Mouse (Mus musculus) hindbrain, embryonic 15.5 days (tissue): ENCODE measurements around the gene Ropn1l. TPM values are rescaled to one million over a fixed set of nuclear protein-coding genes. Genes with fewer than 3 reads are reported as not detected.

Source experiments
- ATAC-seq: fragments of 200-750 bp; cut with Nextera tagmentation; 2 replicates; pipeline ENCODE4 v1.8.0; 2017; ENCODE audit warnings: low read depth, moderate number of reproducible peaks, moderate TSS enrichment; ENCODE audit not compliant: low FRiP score
- H3K27ac ChIP-seq: fragments of 300-500 bp; sonication (generic); replicated peaks from 2 replicates; pipeline ENCODE4 v1.5.1; 2015; ENCODE audit warnings: mild to moderate bottlenecking, inconsistent platforms
- H3K27me3 ChIP-seq: fragments of 300-500 bp; sonication (generic); 2 replicates; pipeline ENCODE4 v1.6.1; 2015; ENCODE audit warnings: control low read depth, inconsistent platforms
- H3K36me3 ChIP-seq: fragments of 300-500 bp; sonication (generic); 2 replicates; pipeline ENCODE4 v1.6.1; 2015; ENCODE audit warnings: control low read depth, inconsistent platforms
- H3K4me1 ChIP-seq: fragments of 300-500 bp; sonication (generic); replicated peaks from 2 replicates; pipeline ENCODE4 v1.6.1; 2015; ENCODE audit warnings: control low read depth, inconsistent platforms
- H3K4me2 ChIP-seq: fragments of 300-500 bp; sonication (generic); 2 replicates; pipeline ENCODE4 v1.6.1; 2015; ENCODE audit warnings: moderate library complexity, mild to moderate bottlenecking, inconsistent platforms
- H3K4me3 ChIP-seq: fragments of 300-500 bp; sonication (generic); 2 replicates; pipeline ENCODE4 v1.5.1; 2015; ENCODE audit warnings: mild to moderate bottlenecking, inconsistent platforms
- H3K9ac ChIP-seq: fragments of 300-500 bp; sonication (generic); 2 replicates; pipeline ENCODE4 v1.6.1; 2015; ENCODE audit warnings: inconsistent platforms
- H3K9me3 ChIP-seq: fragments of 300-500 bp; sonication (generic); 2 replicates; pipeline ENCODE4 v1.6.1; 2016; ENCODE audit warnings: control low read depth, inconsistent platforms
- WGBS: fragments of 180-500 bp; shearing (Covaris S2); methylation state at CpG from one replicate; pipeline ENCODE4 v1.1.7; 2015; 5-methylcytosine and 5-hydroxymethylcytosine counted together
- polyA plus RNA-seq: library from polyadenylated mRNA; unstranded; fragments of >200 nt; fragmentation: Nextera tagmentation; extraction: Ambion mirVana; gene quantifications from 2 replicates; pipeline ENCODE4 v1.2.1, GENCODE M21; 2015

Ropn1l gene
- polyA plus RNA-seq, 1 experiment from 2014 or later = 2.6 TPM

DNA sequence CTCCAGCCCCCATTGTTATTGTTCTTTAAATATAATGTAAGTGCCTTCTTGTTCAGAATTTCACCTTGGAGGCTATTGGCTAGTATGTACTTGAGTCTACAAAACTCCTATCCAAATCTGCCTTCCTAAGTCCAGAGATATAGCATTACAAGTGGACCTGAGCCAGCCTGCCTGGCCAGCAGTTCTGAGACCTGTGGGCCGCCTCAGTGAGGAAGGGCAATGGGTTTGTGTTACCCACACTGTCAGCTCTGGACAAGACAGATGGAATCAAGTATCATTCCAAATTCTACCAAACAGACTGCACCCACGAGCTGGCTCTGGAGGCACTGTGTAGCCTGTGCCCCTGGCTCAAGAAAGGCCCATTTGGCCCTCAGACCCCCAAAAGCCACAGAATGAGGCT is 16.7 kb downstream of the Ropn1l start:
- H3K27me3 ChIP-seq = no peaks in the 10 kb centered on the region
- ATAC-seq = no peak
- no peak overlapping the region for H3K4me2 ChIP-seq
- no peak overlapping the region for H3K9ac ChIP-seq
- H3K9me3 ChIP-seq = no peaks in the 10 kb centered on the region
- WGBS = 84% methylated on average over 2 of the region's 2 CpGs
- no peak overlapping the region for H3K27ac ChIP-seq
- H3K4me1 ChIP-seq = no peaks in the 10 kb centered on the region
- no peaks in the 10 kb centered on the region for H3K36me3 ChIP-seq
- H3K4me3 ChIP-seq = no peak overlapping the region

DNA sequence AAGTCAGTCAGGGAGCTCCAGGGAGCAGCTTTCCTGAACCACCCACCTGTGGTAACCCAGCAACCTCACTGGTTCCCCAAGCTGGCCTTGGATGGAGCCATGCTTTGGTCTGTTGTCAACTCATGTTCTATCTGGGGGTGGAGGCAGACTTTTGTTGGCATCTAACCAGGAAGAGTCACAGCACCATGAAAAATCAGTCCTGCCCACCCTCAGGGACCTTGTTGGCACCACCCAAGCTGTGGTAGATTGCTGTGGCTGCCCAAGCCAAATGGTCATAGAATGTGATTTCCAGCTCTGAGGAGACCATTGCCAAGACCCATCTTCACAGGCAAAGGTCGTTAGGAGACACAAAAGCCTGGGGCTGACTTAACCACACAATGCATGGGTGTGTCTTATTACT is 17.5 kb downstream of the Ropn1l start:
- no peaks in the 10 kb centered on the region for H3K4me1 ChIP-seq
- H3K4me2 ChIP-seq = no peak overlapping the region
- H3K27me3 ChIP-seq = no peaks in the 10 kb centered on the region
- no peak for ATAC-seq
- H3K9me3 ChIP-seq = no peaks in the 10 kb centered on the region
- no peak overlapping the region for H3K4me3 ChIP-seq
- H3K36me3 ChIP-seq = no peaks in the 10 kb centered on the region
- no peak overlapping the region for H3K27ac ChIP-seq
- H3K9ac ChIP-seq = no peak overlapping the region
- WGBS = 43% methylated on average over 1 of the region's 1 CpGs

DNA sequence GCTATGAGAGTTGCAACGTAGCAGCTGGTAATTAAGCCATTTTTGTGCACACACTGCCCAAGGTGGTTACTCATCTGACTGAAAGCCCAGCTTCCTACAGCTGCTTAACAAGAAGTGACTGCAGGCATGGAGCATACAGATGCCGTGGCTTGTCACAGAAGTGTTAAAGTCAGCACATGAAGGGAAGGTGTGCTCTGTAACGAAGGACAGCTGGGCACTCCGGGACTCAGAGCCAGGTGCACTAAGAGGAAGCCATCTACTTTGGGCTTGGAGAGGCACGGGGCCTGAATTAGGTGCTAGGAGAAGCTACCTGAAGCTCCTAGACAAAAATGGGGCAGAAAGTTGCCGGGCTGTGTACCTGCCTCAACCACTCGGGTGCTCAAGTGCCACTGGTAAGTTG is 19.8 kb downstream of the Ropn1l start:
- Histone ChIP-seq H3K4me3 (no peak overlapping the region), H3K27ac (no peak overlapping the region), H3K4me2 (no peak overlapping the region), H3K9ac (no peak overlapping the region), H3K4me1 (no peaks in the 10 kb centered on the region), H3K36me3 (no peaks in the 10 kb centered on the region), H3K9me3 (no peaks in the 10 kb centered on the region), H3K27me3 (no peaks in the 10 kb centered on the region)
- 78% methylated on average over 7 of the region's 7 CpGs for WGBS
- no peak for ATAC-seq

DNA sequence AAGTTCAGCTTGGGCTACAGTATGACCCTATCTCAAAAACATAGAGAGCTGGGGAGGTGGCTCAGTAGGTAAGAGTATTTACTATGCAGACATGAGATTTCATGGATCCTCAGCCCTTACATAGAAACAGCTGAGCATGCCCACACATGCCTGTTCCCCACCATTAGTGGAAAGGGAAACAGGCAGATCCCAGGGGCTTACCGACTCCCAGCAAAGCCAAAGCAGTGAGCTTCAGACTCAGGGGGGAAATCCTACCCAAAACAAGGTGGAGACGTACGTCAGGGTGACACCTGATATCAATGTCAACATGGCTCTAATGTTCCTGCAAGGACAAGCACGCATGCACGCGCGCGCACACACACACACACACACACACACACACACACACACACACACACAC is 21.7 kb downstream of the Ropn1l start:
- no peak for ATAC-seq
- WGBS = 93% methylated on average over 8 of the region's 8 CpGs
- Histone ChIP-seq H3K9ac (no peak overlapping the region), H3K4me3 (no peak overlapping the region), H3K4me2 (no peak overlapping the region), H3K27me3 (no peaks in the 10 kb centered on the region), H3K9me3 (no peaks in the 10 kb centered on the region), H3K4me1 (no peaks in the 10 kb centered on the region), H3K27ac (no peak overlapping the region), H3K36me3 (no peaks in the 10 kb centered on the region)

DNA sequence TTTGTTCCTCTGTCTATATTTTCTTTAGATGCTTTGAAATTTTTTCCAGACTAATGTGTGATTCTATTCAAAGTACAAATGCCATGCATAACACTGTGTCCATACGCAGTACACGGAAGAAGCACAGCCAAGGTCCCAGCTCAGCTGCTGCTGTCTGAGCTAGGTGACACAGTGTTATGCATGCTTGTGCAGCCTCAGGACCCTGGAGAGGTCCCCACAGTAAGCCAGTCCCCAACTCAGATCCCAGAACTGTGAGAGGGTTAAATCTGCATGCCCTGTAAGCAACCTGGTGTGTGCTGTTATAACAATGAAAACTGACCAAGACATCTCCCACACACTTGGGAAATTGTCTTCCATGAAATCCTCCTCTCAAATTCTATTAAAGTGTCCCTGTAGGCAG is 23.5 kb downstream of the Ropn1l start:
- Histone ChIP-seq H3K9me3 (no peaks in the 10 kb centered on the region), H3K4me1 (peaks cover 6% of the 10 kb centered on the region; the same call in 1 of the 2 replicates), H3K9ac (no peak overlapping the region), H3K36me3 (no peaks in the 10 kb centered on the region), H3K27me3 (no peaks in the 10 kb centered on the region), H3K27ac (no peak overlapping the region), H3K4me3 (no peak overlapping the region), H3K4me2 (no peak overlapping the region)
- no peak for ATAC-seq
- WGBS = 73% methylated on average over 2 of the region's 2 CpGs

DNA sequence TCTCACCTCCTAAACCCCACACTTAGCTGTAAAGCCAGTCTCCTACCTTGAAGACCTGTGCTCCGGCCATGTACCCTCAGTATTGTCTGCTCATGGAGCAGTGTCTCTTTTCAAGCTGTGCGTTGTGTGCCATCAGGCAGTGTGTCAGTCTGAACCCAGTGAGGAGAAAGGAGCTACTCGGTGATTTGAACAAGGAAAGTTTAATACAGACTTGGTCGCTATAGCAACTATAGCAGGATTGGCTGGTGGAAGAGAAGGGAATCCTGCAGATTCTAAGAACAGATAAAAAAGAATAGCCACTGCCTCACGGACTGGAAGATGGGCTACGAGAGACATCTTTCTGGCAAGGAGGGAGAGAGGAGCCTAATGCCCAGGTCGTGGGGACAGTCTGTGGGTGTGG is 24.1 kb downstream of the Ropn1l start:
- H3K36me3 ChIP-seq = no peaks in the 10 kb centered on the region
- no peak overlapping the region for H3K27ac ChIP-seq
- H3K4me2 ChIP-seq = no peak overlapping the region
- H3K9me3 ChIP-seq = no peaks in the 10 kb centered on the region
- WGBS = 62% methylated on average over 7 of the region's 7 CpGs
- H3K4me3 ChIP-seq = no peak overlapping the region
- H3K27me3 ChIP-seq = no peaks in the 10 kb centered on the region
- H3K4me1 ChIP-seq = peaks cover 6% of the 10 kb centered on the region; the same call in 1 of the 2 replicates
- no peak overlapping the region for H3K9ac ChIP-seq
- ATAC-seq = no peak

DNA sequence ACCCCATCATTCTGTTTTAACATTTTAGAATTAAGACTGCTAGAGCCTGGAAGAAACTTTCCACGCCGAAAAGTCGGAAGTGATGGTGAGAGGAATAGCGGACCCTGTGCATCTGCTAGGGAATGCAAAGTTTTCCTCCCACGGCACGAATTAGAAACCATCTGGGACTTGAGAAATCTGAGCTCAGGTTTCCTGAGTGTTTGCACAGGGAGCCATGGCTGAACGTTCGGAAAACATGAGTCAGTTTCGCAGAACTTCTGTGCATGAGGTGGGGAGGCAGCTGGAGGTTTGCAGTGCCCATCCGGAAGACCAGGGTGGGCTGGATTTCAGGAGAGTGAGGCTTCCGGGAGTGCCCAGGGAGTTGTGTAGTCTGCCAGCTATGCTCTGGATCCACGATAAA is 25.0 kb downstream of the Ropn1l start:
- ATAC-seq = no peak
- H3K9ac ChIP-seq = no peak overlapping the region
- H3K4me1 ChIP-seq = peaks cover 6% of the 10 kb centered on the region; the same call in 1 of the 2 replicates
- no peaks in the 10 kb centered on the region for H3K9me3 ChIP-seq
- H3K27ac ChIP-seq = no peak overlapping the region
- H3K4me3 ChIP-seq = no peak overlapping the region
- H3K27me3 ChIP-seq = no peaks in the 10 kb centered on the region
- WGBS = 84% methylated on average over 12 of the region's 12 CpGs
- no peak overlapping the region for H3K4me2 ChIP-seq
- no peaks in the 10 kb centered on the region for H3K36me3 ChIP-seq

DNA sequence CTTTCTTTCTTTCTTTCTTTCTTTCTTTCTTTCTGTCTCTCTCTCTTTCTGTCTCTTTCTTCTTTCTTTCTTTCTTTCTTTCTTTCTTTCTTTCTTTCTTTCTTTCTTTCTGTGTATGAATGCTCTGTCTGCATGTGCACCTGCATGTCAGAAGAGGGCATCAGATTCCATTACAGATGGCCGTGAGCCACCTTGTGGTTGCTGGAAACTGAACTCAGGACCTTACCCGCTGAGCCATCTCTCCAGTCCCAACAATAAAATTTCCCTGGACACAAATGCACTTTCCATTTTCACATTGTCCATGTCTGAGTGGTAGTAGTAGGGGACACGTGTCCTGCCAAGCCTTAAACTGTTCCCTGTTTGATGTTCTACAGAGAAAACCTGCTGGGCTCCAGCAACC is 26.1 kb downstream of the Ropn1l start:
- Histone ChIP-seq H3K27me3 (no peaks in the 10 kb centered on the region), H3K27ac (no peak overlapping the region), H3K9ac (no peak overlapping the region), H3K4me1 (peaks cover 9% of the 10 kb centered on the region; the same call in 1 of the 2 replicates), H3K4me2 (no peak overlapping the region), H3K36me3 (no peaks in the 10 kb centered on the region), H3K4me3 (no peak overlapping the region), H3K9me3 (no peaks in the 10 kb centered on the region)
- 69% methylated on average over 3 of the region's 3 CpGs for WGBS
- ATAC-seq = no peak

DNA sequence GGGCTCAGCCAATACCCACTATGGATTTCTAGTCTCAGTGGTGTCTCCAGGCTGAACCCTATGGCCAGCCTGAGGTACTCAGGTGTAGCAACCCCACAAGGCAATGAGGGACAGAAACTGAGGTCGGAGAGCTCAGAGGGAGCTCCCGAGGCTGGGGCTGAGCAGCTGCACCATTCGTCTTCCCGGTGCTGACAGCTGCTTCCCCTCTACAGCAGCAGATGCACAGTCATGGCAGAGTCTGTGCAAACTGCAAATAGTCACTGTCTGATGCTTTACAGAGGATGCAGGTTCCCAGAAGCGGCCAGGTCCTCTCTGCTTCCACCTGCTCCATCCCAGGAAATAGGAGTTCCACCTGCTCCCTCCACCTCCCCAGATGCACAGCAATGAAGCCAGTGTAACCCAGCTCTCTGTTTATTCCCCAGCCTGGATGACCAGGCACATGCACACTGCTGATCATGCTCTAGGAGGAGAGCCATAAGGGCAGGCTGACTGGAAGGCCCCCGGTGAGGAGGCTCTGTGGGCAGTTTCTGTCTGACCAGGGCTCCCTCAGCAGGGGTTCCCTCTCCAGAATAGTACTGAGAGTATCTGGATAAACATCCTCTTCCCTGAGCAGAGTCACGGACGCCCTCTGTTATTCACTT is 27.4 kb downstream of the Ropn1l start:
- H3K27ac ChIP-seq = no peak overlapping the region
- WGBS = 34% methylated on average over 8 of the region's 8 CpGs

DNA sequence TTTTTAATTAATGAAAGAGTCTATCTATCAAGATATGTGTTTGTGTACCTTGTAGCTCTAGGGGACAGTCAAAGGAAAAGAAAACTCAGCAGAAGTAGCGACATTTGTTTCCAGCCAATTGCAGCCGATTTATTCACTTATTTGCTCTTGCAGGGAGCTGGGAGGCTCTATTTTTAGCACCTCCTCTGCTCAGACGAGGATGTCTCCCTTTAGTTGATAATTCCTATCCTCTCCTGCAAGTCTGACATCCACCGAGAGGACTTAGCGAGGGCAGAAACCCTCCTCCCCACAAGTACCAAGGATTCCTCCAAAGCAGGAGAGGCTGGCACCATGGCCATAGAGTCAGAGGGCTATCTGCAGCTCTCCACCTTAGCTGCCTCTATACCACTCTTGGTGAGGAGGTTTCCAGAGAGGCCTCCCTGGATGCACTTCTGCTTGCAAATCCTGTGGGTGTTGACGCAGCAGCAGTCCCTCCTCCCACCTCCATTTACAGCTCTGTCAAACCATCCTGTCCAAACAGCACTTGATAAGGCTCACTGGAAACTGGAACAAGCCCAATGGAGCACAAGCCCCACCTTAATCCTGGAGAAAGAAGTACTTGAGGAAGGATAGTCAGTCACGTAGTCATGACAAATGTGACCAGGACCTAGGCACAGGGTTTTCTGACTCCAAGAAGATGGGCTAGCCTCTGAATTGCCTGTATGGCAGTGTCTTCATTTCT is 30.7 kb downstream of the Ropn1l start:
- WGBS = 68% methylated on average over 7 of the region's 7 CpGs
- Histone ChIP-seq H3K27ac (no peak overlapping the region), H3K27me3 (no peaks in the 10 kb centered on the region), H3K4me3 (no peak overlapping the region), H3K9ac (no peak overlapping the region), H3K9me3 (no peaks in the 10 kb centered on the region), H3K4me1 (peaks cover 12% of the 10 kb centered on the region), H3K36me3 (no peaks in the 10 kb centered on the region), H3K4me2 (no peak overlapping the region)
- ATAC-seq = no peak

More for the DNA sequence above, 27.4 kb downstream of the Ropn1l start:
- peaks cover 9% of the 10 kb centered on the region; the same call in 1 of the 2 replicates for H3K4me1 ChIP-seq
- no peaks in the 10 kb centered on the region for H3K9me3 ChIP-seq
- no peaks in the 10 kb centered on the region for H3K27me3 ChIP-seq
- no peak overlapping the region for H3K4me3 ChIP-seq
- no peak overlapping the region for H3K4me2 ChIP-seq
- no peaks in the 10 kb centered on the region for H3K36me3 ChIP-seq
- ATAC-seq = peak; percentile 45
- no peak overlapping the region for H3K9ac ChIP-seq

DNA sequence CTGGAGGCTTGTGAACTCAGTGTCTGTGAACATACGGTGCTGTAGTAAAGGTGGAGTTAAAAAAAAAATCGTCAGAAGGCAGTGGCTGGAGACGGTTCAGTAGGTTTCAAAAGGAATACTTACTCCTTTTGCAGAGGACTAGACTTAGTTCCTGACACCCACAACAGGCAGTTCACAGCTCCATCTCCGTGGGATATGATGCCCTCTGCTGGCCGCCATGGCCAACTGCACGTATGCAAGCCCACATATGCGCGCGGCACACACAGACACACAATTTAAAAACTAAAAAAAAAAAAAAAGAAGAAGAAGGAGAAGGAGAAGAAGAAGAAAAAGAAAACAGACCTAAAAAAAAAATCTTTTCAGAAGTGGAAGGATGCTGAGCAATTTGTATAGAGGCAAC is 34.5 kb downstream of the Ropn1l start:
- no peak overlapping the region for H3K27ac ChIP-seq
- H3K27me3 ChIP-seq = no peaks in the 10 kb centered on the region
- no peaks in the 10 kb centered on the region for H3K36me3 ChIP-seq
- H3K9ac ChIP-seq = no peak overlapping the region
- 38% methylated on average over 9 of the region's 9 CpGs for whole genome bisulfite sequencing
- H3K4me2 ChIP-seq = no peak overlapping the region
- no peaks in the 10 kb centered on the region for H3K9me3 ChIP-seq
- H3K4me3 ChIP-seq = no peak overlapping the region
- no peak for ATAC-seq
- H3K4me1 ChIP-seq = peaks cover 6% of the 10 kb centered on the region; the same call in 1 of the 2 replicates

DNA sequence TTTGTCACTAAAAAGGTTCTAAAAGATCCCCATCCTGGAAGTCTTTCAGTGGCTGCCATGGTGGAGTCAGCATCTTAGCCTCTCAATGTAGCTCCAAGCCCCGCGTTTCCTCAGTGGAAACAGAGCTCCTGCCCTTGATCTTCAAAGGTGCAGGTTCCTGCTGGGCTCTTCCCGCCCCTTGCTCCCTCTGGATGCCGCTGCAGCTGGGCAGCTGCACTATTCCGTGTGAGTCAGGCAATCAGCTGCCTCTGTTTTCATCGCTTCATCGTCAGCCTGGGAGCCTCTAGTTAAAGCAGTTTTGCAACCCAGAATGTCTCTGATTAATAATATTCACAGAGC is 34.9 kb downstream of the Ropn1l start:
- Histone ChIP-seq H3K36me3 (no peaks in the 10 kb centered on the region), H3K4me2 (peak overlapping the region; percentile 29; the same call in 1 of the 2 replicates), H3K27me3 (no peaks in the 10 kb centered on the region), H3K9ac (no peak overlapping the region), H3K9me3 (no peaks in the 10 kb centered on the region), H3K27ac (0 out of 2 replicates have a peak overlapping the region, but pooled peaks have one; percentile 38), H3K4me1 (peaks cover 6% of the 10 kb centered on the region; the same call in 1 of the 2 replicates), H3K4me3 (no peak overlapping the region)
- ATAC-seq = no peak
- 24% methylated on average over 7 of the region's 7 CpGs for WGBS
